Mouse (Mus musculus): ENCODE data around the gene Srp72. TPM values are rescaled to one million over a fixed set of nuclear protein-coding genes. Genes with fewer than 3 reads are reported as not detected.
"Not testable (repeated sequence)": the region's sequence is repeated elsewhere in the genome, so short reads cannot be mapped to it uniquely, and the experiment has no call there.

Srp72 gene
- polyA plus RNA-seq, 1 experiment: 62.0 TPM

- H3K9me3 ChIP-seq: peaks cover 3% of the 10 kb centered on the region; the same call in 1 of the 2 replicates
- H3K27me3 ChIP-seq (replicated peaks): peaks cover 3% of the 10 kb centered on the region
- H3K4me1 ChIP-seq: peaks cover under 1% of the 10 kb centered on the region; the same call in 1 of the 2 replicates
- TF ChIP-seq FLI1 (IDR thresholded peaks at IDR 0.05; ENCODE audit: low read length): no peak
- no peak overlapping the region for H3K4me3 ChIP-seq (replicated peaks)
- H3K36me3 ChIP-seq (replicated peaks; ENCODE audit: low read length): peaks cover 79% of the 10 kb centered on the region
These were observed 23.9 kb downstream of the Srp72 start for GRCm38 (mm10) chr5:76998416-76998815.

GRCm38 (mm10) chr5:77001192-77001591 is 26.7 kb downstream of the Srp72 start:
- H3K9me3 ChIP-seq: peaks cover 3% of the 10 kb centered on the region; the same call in 1 of the 2 replicates
- H3K4me1 ChIP-seq: no peaks in the 10 kb centered on the region; the same call in 1 of the 2 replicates
- H3K36me3 ChIP-seq (replicated peaks; ENCODE audit: low read length): peaks cover 51% of the 10 kb centered on the region
- H3K27me3 ChIP-seq (replicated peaks): peaks cover 3% of the 10 kb centered on the region
- no peak overlapping the region for H3K4me3 ChIP-seq (replicated peaks)
- TF ChIP-seq GATA1 (IDR thresholded peaks at IDR 0.05; ENCODE audit: borderline replicate concordance, low read length) (no peak), FLI1 (IDR thresholded peaks at IDR 0.05; ENCODE audit: low read length) (no peak)

GRCm38 (mm10) chr5:77004051-77004821 is 29.8 kb downstream of the Srp72 start, which contains the start of gene Arl9:
Gene Arl9, plus strand, starts transcription at chr5:77004055.
- no peak for TF ChIP-seq FLI1 (IDR thresholded peaks at IDR 0.05; ENCODE audit: low read length)
- TF ChIP-seq GATA1 (IDR thresholded peaks at IDR 0.05; ENCODE audit: borderline replicate concordance, low read length): no peak
- H3K4me1 ChIP-seq: no peaks in the 10 kb centered on the region; the same call in 1 of the 2 replicates
- H3K36me3 ChIP-seq (replicated peaks; ENCODE audit: low read length): peaks cover 21% of the 10 kb centered on the region
- H3K27me3 ChIP-seq (replicated peaks): peaks cover 15% of the 10 kb centered on the region
- H3K9me3 ChIP-seq: peaks cover 3% of the 10 kb centered on the region; the same call in 1 of the 2 replicates
- H3K4me3 ChIP-seq (replicated peaks): peak within 1 kb of the TSS; percentile 75

GRCm38 (mm10) chr5:77010352-77010751 is 35.9 kb downstream of the Srp72 start:
- H3K4me1 ChIP-seq: no peaks in the 10 kb centered on the region
- H3K27me3 ChIP-seq (replicated peaks): peaks cover 16% of the 10 kb centered on the region
- H3K36me3 ChIP-seq (replicated peaks; ENCODE audit: low read length): no peaks in the 10 kb centered on the region
- H3K4me3 ChIP-seq (replicated peaks): no peak overlapping the region
- no peaks in the 10 kb centered on the region for H3K9me3 ChIP-seq
- TF ChIP-seq GATA1 (IDR thresholded peaks at IDR 0.05; ENCODE audit: borderline replicate concordance, low read length): no peak
- TF ChIP-seq FLI1 (IDR thresholded peaks at IDR 0.05; ENCODE audit: low read length): no peak

GRCm38 (mm10) chr5:77011082-77011481 is 36.6 kb downstream of the Srp72 start:
- H3K4me3 ChIP-seq (replicated peaks): no peak overlapping the region
- H3K27me3 ChIP-seq (replicated peaks): peaks cover 23% of the 10 kb centered on the region
- peaks cover under 1% of the 10 kb centered on the region for H3K9me3 ChIP-seq
- H3K36me3 ChIP-seq (replicated peaks; ENCODE audit: low read length): no peaks in the 10 kb centered on the region
- TF ChIP-seq GATA1 (IDR thresholded peaks at IDR 0.05; ENCODE audit: borderline replicate concordance, low read length) (no peak), FLI1 (IDR thresholded peaks at IDR 0.05; ENCODE audit: low read length) (no peak)
- H3K4me1 ChIP-seq: peaks cover 6% of the 10 kb centered on the region

GRCm38 (mm10) chr5:77013171-77013570 is 38.7 kb downstream of the Srp72 start:
- no peak for TF ChIP-seq GATA1 (IDR thresholded peaks at IDR 0.05; ENCODE audit: borderline replicate concordance, low read length)
- TF ChIP-seq FLI1 (IDR thresholded peaks at IDR 0.05; ENCODE audit: low read length): no peak
- Histone ChIP-seq H3K36me3 (replicated peaks; ENCODE audit: low read length) (no peaks in the 10 kb centered on the region), H3K9me3 (peaks cover 6% of the 10 kb centered on the region), H3K4me1 (peaks cover 11% of the 10 kb centered on the region), H3K4me3 (replicated peaks) (no peak overlapping the region), H3K27me3 (replicated peaks) (peaks cover 28% of the 10 kb centered on the region)

GRCm38 (mm10) chr5:77015544-77016482 is 41.3 kb downstream of the Srp72 start, which contains the start of gene Thegl:
Gene Thegl, plus strand, starts transcription at chr5:77016023.
- peaks cover 6% of the 10 kb centered on the region for H3K9me3 ChIP-seq
- peak within 1 kb of the TSS; percentile 90 for H3K4me3 ChIP-seq (replicated peaks)
- peaks cover 11% of the 10 kb centered on the region for H3K4me1 ChIP-seq
- peaks cover 26% of the 10 kb centered on the region for H3K27me3 ChIP-seq (replicated peaks)
- TF ChIP-seq GATA1 (IDR thresholded peaks at IDR 0.05; ENCODE audit: borderline replicate concordance, low read length) (no peak), FLI1 (IDR thresholded peaks at IDR 0.05; ENCODE audit: low read length) (no peak)
- no peaks in the 10 kb centered on the region for H3K36me3 ChIP-seq (replicated peaks; ENCODE audit: low read length)

- peaks cover 11% of the 10 kb centered on the region for H3K27me3 ChIP-seq (replicated peaks)
- H3K4me3 ChIP-seq (replicated peaks): no peak overlapping the region
- no peaks in the 10 kb centered on the region for H3K36me3 ChIP-seq (replicated peaks; ENCODE audit: low read length)
- H3K4me1 ChIP-seq: peaks cover 7% of the 10 kb centered on the region
- peaks cover 32% of the 10 kb centered on the region for H3K9me3 ChIP-seq
- no peak for TF ChIP-seq FLI1 (IDR thresholded peaks at IDR 0.05; ENCODE audit: low read length)
- no peak for TF ChIP-seq GATA1 (IDR thresholded peaks at IDR 0.05; ENCODE audit: borderline replicate concordance, low read length)
These were observed 53.6 kb downstream of the Srp72 start for GRCm38 (mm10) chr5:77028034-77028433.

GRCm38 (mm10) chr5:77029735-77030134 is 55.3 kb downstream of the Srp72 start:
- Histone ChIP-seq H3K4me1 (peaks cover 7% of the 10 kb centered on the region), H3K4me3 (replicated peaks) (no peak overlapping the region), H3K27me3 (replicated peaks) (peaks cover 8% of the 10 kb centered on the region), H3K36me3 (replicated peaks; ENCODE audit: low read length) (no peaks in the 10 kb centered on the region), H3K9me3 (peaks cover 22% of the 10 kb centered on the region)
- no peak for TF ChIP-seq FLI1 (IDR thresholded peaks at IDR 0.05; ENCODE audit: low read length)
- no peak for TF ChIP-seq GATA1 (IDR thresholded peaks at IDR 0.05; ENCODE audit: borderline replicate concordance, low read length)

- not testable (repeated sequence) for H3K4me1 ChIP-seq; H3K9me3 ChIP-seq; H3K36me3 ChIP-seq (replicated peaks; ENCODE audit: low read length); H3K27me3 ChIP-seq (replicated peaks); H3K4me3 ChIP-seq (replicated peaks)
These were observed 60.6 kb downstream of the Srp72 start for GRCm38 (mm10) chr5:77035101-77035500.
